Mouse (Mus musculus) urinary bladder, postnatal 25 days (tissue): ENCODE measurements around the gene Tex14.
"Not testable (repeated sequence)": the region's sequence is repeated elsewhere in the genome, so short reads cannot be mapped to it uniquely, and the experiment has no call there.

Experiments used
- DNase-seq: peaks from one replicate; pipeline ENCODE4 v3.0.0; 2022; ENCODE audit warnings: low spot score

Tex14 gene

GRCm38 (mm10) chr11:87448476-87449199, 43.8 kb downstream of the Tex14 start:
- DNase-seq, result peak; percentile 70

- DNase-seq, result no peak
Measured at GRCm38 (mm10) chr11:87449200-87449547, 44.3 kb downstream of the Tex14 start.

- not testable (repeated sequence) for DNase-seq
Measured at GRCm38 (mm10) chr11:87449847-87450246, 45.0 kb downstream of the Tex14 start.

GRCm38 (mm10) chr11:87452779-87453178, 47.9 kb downstream of the Tex14 start:
- not testable (repeated sequence) for DNase-seq

- peak; percentile 10 for DNase-seq
Measured at GRCm38 (mm10) chr11:87453216-87454034, 48.6 kb downstream of the Tex14 start.

- no peak for DNase-seq
Measured at GRCm38 (mm10) chr11:87454035-87454690, 49.3 kb downstream of the Tex14 start.

GRCm38 (mm10) chr11:87455573-87455972, 50.7 kb downstream of the Tex14 start:
- no peak for DNase-seq

GRCm38 (mm10) chr11:87455984-87456383, 51.1 kb downstream of the Tex14 start:
- DNase-seq, result no peak

GRCm38 (mm10) chr11:87460566-87460965, 55.7 kb downstream of the Tex14 start:
- no peak for DNase-seq

GRCm38 (mm10) chr11:87461780-87462460, 57.1 kb downstream of the Tex14 start:
- DNase-seq, result peak; percentile 62

GRCm38 (mm10) chr11:87462461-87463242, 57.8 kb downstream of the Tex14 start:
- DNase-seq, result peak; percentile 27

- no peak for DNase-seq
Measured at GRCm38 (mm10) chr11:87463243-87463540, 58.3 kb downstream of the Tex14 start.

GRCm38 (mm10) chr11:87463792-87464430, 59.0 kb downstream of the Tex14 start:
- DNase-seq, result not testable (repeated sequence)

GRCm38 (mm10) chr11:87465990-87466593, 61.2 kb downstream of the Tex14 start:
- no peak for DNase-seq

- DNase-seq, result no peak
Measured at GRCm38 (mm10) chr11:87467491-87468277, 62.8 kb downstream of the Tex14 start.

GRCm38 (mm10) chr11:87468278-87468655, 63.4 kb downstream of the Tex14 start:
- no peak for DNase-seq

- no peak for DNase-seq
Measured at GRCm38 (mm10) chr11:87468706-87469315, 63.9 kb downstream of the Tex14 start.

- peak; percentile 39 for DNase-seq
Measured at GRCm38 (mm10) chr11:87470807-87471698, 66.2 kb downstream of the Tex14 start.

GRCm38 (mm10) chr11:87471699-87471997, 66.8 kb downstream of the Tex14 start:
- not testable (repeated sequence) for DNase-seq
